Mouse (Mus musculus): Measurements from ENCODE around the gene Rag1. TPM values are rescaled to one million over a fixed set of nuclear protein-coding genes. Genes with fewer than 3 reads are reported as not detected.

Rag1 gene
- total and polyA plus RNA-seq, 3 experiments = not detected

DNA sequence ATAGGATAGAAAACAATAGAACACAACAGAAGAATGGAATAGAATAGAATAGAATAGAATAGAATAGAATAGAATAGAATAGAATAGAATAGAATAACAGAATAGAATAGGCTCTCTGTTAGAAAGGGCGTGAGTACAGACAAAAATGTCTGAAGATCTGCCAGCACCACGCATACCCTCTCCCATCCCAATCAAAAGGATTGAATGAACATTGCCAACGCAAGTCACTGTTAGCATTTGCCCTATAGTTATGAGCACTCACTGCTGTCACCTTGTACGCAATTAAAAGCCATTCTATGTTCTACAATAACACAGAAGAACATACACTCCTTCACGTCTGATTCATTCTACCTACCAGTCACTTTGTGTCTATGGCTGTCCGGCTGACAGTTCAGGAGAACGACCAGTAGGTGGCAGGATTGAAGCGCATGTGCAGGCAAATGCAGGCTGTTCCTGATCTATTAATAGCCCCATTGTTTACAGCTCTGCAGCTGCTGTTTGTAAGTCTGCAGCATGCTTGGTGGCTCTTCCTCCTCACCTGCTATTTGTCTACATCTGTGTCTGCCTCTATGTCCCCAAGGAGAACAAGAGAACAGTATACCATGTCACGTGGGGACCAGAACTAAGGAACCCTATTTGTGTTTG, 15.9 kb upstream of the Rag1 start:
- dilution Hi-C loops (cut with MboI; ENCODE audit: extremely low pct_ligation_motif_present, extremely low pct_unique_long_range_greater_than_20kb, low sequenced_read_pairs) (no loop called here), in situ Hi-C loops (cut with MboI; ENCODE audit: low pct_ligation_motif_present, low pct_unique_long_range_greater_than_20kb, low sequenced_read_pairs) (no loop called here)
- H3K4me2 ChIP-seq (ENCODE audit: insufficient read depth, low read depth, poor library complexity, severe bottlenecking) = no peak overlapping the region
- H3K9me3 ChIP-seq (replicated peaks; ENCODE audit: low read length) = no peaks in the 10 kb centered on the region
- no peak overlapping the region for H3K27ac ChIP-seq (ENCODE audit: insufficient read depth, low read depth)
- no peak overlapping the region for H3K9ac ChIP-seq (ENCODE audit: insufficient read depth, low read depth)
- H3K79me2 ChIP-seq (replicated peaks; ENCODE audit: control insufficient read depth, extremely low read depth, insufficient read depth, poor library complexity, severe bottlenecking) = no peaks in the 10 kb centered on the region
- H3K4me3 ChIP-seq (replicated peaks in 1 of 3; ENCODE audit: low read depth in 2 of 3, low read length in 2 of 3, poor library complexity in 1 of 3) = no peak overlapping the region
- peaks cover 14% of the 10 kb centered on the region for H3K27me3 ChIP-seq (replicated peaks)
- peak; percentile 58 for DNase-seq (ENCODE audit: extremely low read depth)
- TF ChIP-seq TCF12 (IDR thresholded peaks at IDR 0.05; ENCODE audit: low read depth, low read length) (0 out of 2 replicates have a peak, but pooled peaks have one; percentile 21), RAD21 (IDR thresholded peaks at IDR 0.05; ENCODE audit: low read depth, low read length) (peak; percentile 81), KAT2A (IDR thresholded peaks at IDR 0.05; ENCODE audit: insufficient replicate concordance, low read length) (no peak), NRF1 (IDR thresholded peaks at IDR 0.05; ENCODE audit: low read depth, low read length) (peak; percentile 60; the same call in 1 of the 2 replicates), USF2 (conservative IDR thresholded peaks at IDR 0.05; ENCODE audit: low read depth, low read length) (no peak), ETS1 (conservative IDR thresholded peaks at IDR 0.05; ENCODE audit: low read depth, low read length) (no peak), SMC3 (IDR thresholded peaks at IDR 0.05; ENCODE audit: low read depth, low read length) (peak; percentile 55), BHLHE40 (IDR thresholded peaks at IDR 0.05; ENCODE audit: low read depth, low read length) (peak; percentile 66), MEF2A (IDR thresholded peaks at IDR 0.05; ENCODE audit: borderline replicate concordance, low read depth, low read length) (peak; percentile 97), HCFC1 (IDR thresholded peaks at IDR 0.05; ENCODE audit: low read depth, low read length) (no peak), TBP (conservative IDR thresholded peaks at IDR 0.05; ENCODE audit: low read depth, low read length) (no peak), EP300 (IDR thresholded peaks at IDR 0.05; ENCODE audit: low read length) (no peak), CTCF (conservative IDR thresholded peaks at IDR 0.05 in 1 of 2, IDR thresholded peaks at IDR 0.05 in 1 of 2; ENCODE audit: low read depth in 2 of 2, low read length in 2 of 2) (peak; percentile 82 to 93), USF1 (IDR thresholded peaks at IDR 0.05; ENCODE audit: low read depth, low read length) (no peak), UBTF (IDR thresholded peaks at IDR 0.05; ENCODE audit: low read depth, low read length) (no peak), ZC3H11A (IDR thresholded peaks at IDR 0.05; ENCODE audit: low read depth, low read length) (no peak), POLR2A (IDR thresholded peaks at IDR 0.05; ENCODE audit: low read depth, low read length) (no peak), MAZ (IDR thresholded peaks at IDR 0.05; ENCODE audit: low read depth, low read length) (no peak), CHD2 (IDR thresholded peaks at IDR 0.05; ENCODE audit: low read length) (no peak), ZKSCAN1 (IDR thresholded peaks at IDR 0.05; ENCODE audit: borderline replicate concordance, low read depth, low read length) (no peak)
- no peaks in the 10 kb centered on the region for H3K4me1 ChIP-seq (ENCODE audit: control insufficient read depth in 1 of 2, insufficient read depth in 2 of 2)
- no peaks in the 10 kb centered on the region for H3K36me3 ChIP-seq (replicated peaks in 1 of 2; ENCODE audit: control insufficient read depth in 1 of 2, insufficient read depth in 1 of 2, low read length in 1 of 2)

DNA sequence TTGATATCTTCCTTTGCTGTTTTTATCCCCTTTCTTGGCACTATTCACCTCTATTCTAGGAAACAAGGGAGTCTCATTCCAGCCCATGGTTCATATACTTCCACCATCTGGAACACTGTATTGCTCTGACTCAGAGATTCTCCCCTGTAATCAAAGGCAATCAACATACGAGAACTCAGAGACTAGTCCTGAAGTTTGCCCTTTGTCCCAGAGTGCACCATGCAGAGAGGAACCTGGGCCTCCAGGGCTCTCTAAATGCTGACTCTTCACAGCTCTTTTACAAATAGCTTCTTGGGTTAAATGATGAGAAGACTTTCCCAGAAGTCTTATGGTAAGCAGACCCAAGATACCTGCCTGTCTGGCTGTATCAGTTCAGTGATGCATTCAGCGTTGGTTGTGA, 11.2 kb upstream of the Rag1 start:
- in situ Hi-C loops (cut with MboI; ENCODE audit: low pct_ligation_motif_present, low pct_unique_long_range_greater_than_20kb, low sequenced_read_pairs) (no loop called here), dilution Hi-C loops (cut with MboI; ENCODE audit: extremely low pct_ligation_motif_present, extremely low pct_unique_long_range_greater_than_20kb, low sequenced_read_pairs) (no loop called here)
- no peak overlapping the region for H3K4me3 ChIP-seq (replicated peaks in 1 of 3; ENCODE audit: low read depth in 2 of 3, low read length in 2 of 3, poor library complexity in 1 of 3)
- H3K27ac ChIP-seq (ENCODE audit: insufficient read depth, low read depth) = no peak overlapping the region
- H3K9ac ChIP-seq (ENCODE audit: insufficient read depth, low read depth) = no peak overlapping the region
- H3K36me3 ChIP-seq (replicated peaks in 1 of 2; ENCODE audit: control insufficient read depth in 1 of 2, insufficient read depth in 1 of 2, low read length in 1 of 2) = no peaks in the 10 kb centered on the region
- TF ChIP-seq MAFK (IDR thresholded peaks at IDR 0.05; ENCODE audit: insufficient replicate concordance, low read length) = no peak
- TF ChIP-seq ZNF384 (IDR thresholded peaks at IDR 0.05; ENCODE audit: low read depth, low read length) = no peak
- no peak for TF ChIP-seq EP300 (IDR thresholded peaks at IDR 0.05; ENCODE audit: low read length)
- TF ChIP-seq IRF4 (IDR thresholded peaks at IDR 0.05; ENCODE audit: low read depth, low read length) = no peak
- no peak for TF ChIP-seq CHD2 (IDR thresholded peaks at IDR 0.05; ENCODE audit: low read length)
- TF ChIP-seq E2F4 (IDR thresholded peaks at IDR 0.05; ENCODE audit: insufficient replicate concordance, low read depth, low read length) = no peak
- no peak for TF ChIP-seq ELF1 (IDR thresholded peaks at IDR 0.05; ENCODE audit: low read depth, low read length)
- TF ChIP-seq SIN3A (IDR thresholded peaks at IDR 0.05; ENCODE audit: low read length) = no peak
- no peak for TF ChIP-seq MAZ (IDR thresholded peaks at IDR 0.05; ENCODE audit: low read depth, low read length)
- no peak for TF ChIP-seq PAX5 (IDR thresholded peaks at IDR 0.05; ENCODE audit: low read length)
- no peak for TF ChIP-seq MXI1 (IDR thresholded peaks at IDR 0.05; ENCODE audit: low read depth, low read length)
- H3K4me2 ChIP-seq (ENCODE audit: insufficient read depth, low read depth, poor library complexity, severe bottlenecking) = no peak overlapping the region
- no peaks in the 10 kb centered on the region for H3K4me1 ChIP-seq (ENCODE audit: control insufficient read depth in 1 of 2, insufficient read depth in 2 of 2)
- DNase-seq (ENCODE audit: extremely low read depth) = no peak
- H3K9me3 ChIP-seq (replicated peaks; ENCODE audit: low read length) = no peaks in the 10 kb centered on the region
- H3K27me3 ChIP-seq (replicated peaks) = peaks cover 21% of the 10 kb centered on the region
- H3K79me2 ChIP-seq (replicated peaks; ENCODE audit: control insufficient read depth, extremely low read depth, insufficient read depth, poor library complexity, severe bottlenecking) = no peaks in the 10 kb centered on the region
